Mouse (Mus musculus) cortical plate, adult 2 months (tissue): ENCODE measurements at regions not wholly inside any gene's neighbourhood (a gene's known extent, or its start where the extent isn't known, plus 50 kb on each side); places are given as distances from the start of the nearest gene placed in this dataset.

Experiments used
- H3K27ac ChIP-seq: fragments of 200-500 bp; 2 replicates; pipeline ENCODE4 v1.5.1; 2012; ENCODE audit warnings: low read length, control low read depth, inconsistent platforms; ENCODE audit not compliant: insufficient read depth
- H3K4me1 ChIP-seq: fragments of 200-500 bp; 2 replicates; pipeline ENCODE4 v1.6.1; 2011; ENCODE audit warnings: low read length; ENCODE audit not compliant: control insufficient read depth, insufficient read depth
- H3K4me3 ChIP-seq: fragments of 200-500 bp; 2 replicates; pipeline ENCODE4 v1.5.1; 2011; ENCODE audit warnings: mild to moderate bottlenecking, low read length, control low read depth; ENCODE audit not compliant: insufficient read depth
- CTCF ChIP-seq: fragments of 200-500 bp; IDR thresholded peaks from 2 replicates; pipeline ENCODE4 v1.5.1; 2011; ENCODE audit warnings: mild to moderate bottlenecking, control low read depth, low read length; ENCODE audit not compliant: insufficient read depth; ENCODE audit errors: extremely low read depth
- POLR2A ChIP-seq: fragments of 200-500 bp; IDR thresholded peaks from 2 replicates; pipeline ENCODE4 v1.6.1; 2011; ENCODE audit warnings: mild to moderate bottlenecking, low read length, control low read depth; ENCODE audit not compliant: insufficient read depth; ENCODE audit errors: extremely low read depth

GRCm38 (mm10) chr12:106851666-106852065, 636.8 kb upstream of the 3110018I06Rik start:
- Histone ChIP-seq H3K4me1 (no peaks in the 10 kb centered on the region), H3K4me3 (no peak overlapping the region)
- no peak for TF ChIP-seq POLR2A
- TF ChIP-seq CTCF: no peak

GRCm38 (mm10) chr12:106852736-106853135, 635.7 kb upstream of the 3110018I06Rik start:
- TF ChIP-seq CTCF: no peak
- no peak for TF ChIP-seq POLR2A
- Histone ChIP-seq H3K4me3 (no peak overlapping the region), H3K27ac (no peak overlapping the region), H3K4me1 (no peaks in the 10 kb centered on the region)

More at GRCm38 (mm10) chr12:106851666-106852065, 636.8 kb upstream of the 3110018I06Rik start:
- no peak overlapping the region for H3K27ac ChIP-seq

- TF ChIP-seq CTCF (no peak), POLR2A (no peak)
- Histone ChIP-seq H3K4me3 (no peak overlapping the region), H3K4me1 (no peaks in the 10 kb centered on the region), H3K27ac (no peak overlapping the region)
Observed at GRCm38 (mm10) chr12:106853711-106854240, 634.7 kb upstream of the 3110018I06Rik start.

- Histone ChIP-seq H3K4me3 (no peak overlapping the region), H3K27ac (no peak overlapping the region), H3K4me1 (no peaks in the 10 kb centered on the region)
- TF ChIP-seq CTCF: no peak
Observed at GRCm38 (mm10) chr12:106855520-106855919, 632.9 kb upstream of the 3110018I06Rik start.

- no peaks in the 10 kb centered on the region for H3K4me1 ChIP-seq
- H3K27ac ChIP-seq: 0 out of 2 replicates have a peak overlapping the region, but pooled peaks have one; percentile 15
- TF ChIP-seq POLR2A (no peak), CTCF (no peak)
- H3K4me3 ChIP-seq: no peak overlapping the region
Observed at GRCm38 (mm10) chr12:106861638-106862037, 626.8 kb upstream of the 3110018I06Rik start.

GRCm38 (mm10) chr12:106864076-106864475, 624.4 kb upstream of the 3110018I06Rik start:
- no peak overlapping the region for H3K4me3 ChIP-seq
- TF ChIP-seq CTCF: no peak
- TF ChIP-seq POLR2A: no peak
- no peak overlapping the region for H3K27ac ChIP-seq
- no peaks in the 10 kb centered on the region for H3K4me1 ChIP-seq

- no peak overlapping the region for H3K27ac ChIP-seq
- H3K4me3 ChIP-seq: no peak overlapping the region
- H3K4me1 ChIP-seq: no peaks in the 10 kb centered on the region
- no peak for TF ChIP-seq CTCF
- no peak for TF ChIP-seq POLR2A
Observed at GRCm38 (mm10) chr12:106868036-106868435, 620.4 kb upstream of the 3110018I06Rik start.

GRCm38 (mm10) chr12:106871481-106871880, 617.0 kb upstream of the 3110018I06Rik start:
- no peak overlapping the region for H3K27ac ChIP-seq
- TF ChIP-seq CTCF (no peak), POLR2A (no peak)
- H3K4me3 ChIP-seq: no peak overlapping the region
- no peaks in the 10 kb centered on the region for H3K4me1 ChIP-seq

GRCm38 (mm10) chr12:106872966-106873730, 615.3 kb upstream of the 3110018I06Rik start:
- no peaks in the 10 kb centered on the region for H3K4me1 ChIP-seq
- no peak overlapping the region for H3K27ac ChIP-seq
- no peak overlapping the region for H3K4me3 ChIP-seq
- TF ChIP-seq POLR2A (no peak), CTCF (no peak)

- H3K4me3 ChIP-seq: no peak overlapping the region
- H3K27ac ChIP-seq: no peak overlapping the region
- H3K4me1 ChIP-seq: peaks cover 2% of the 10 kb centered on the region
- no peak for TF ChIP-seq POLR2A
- TF ChIP-seq CTCF: no peak
Observed at GRCm38 (mm10) chr12:106890319-106890718, 598.1 kb upstream of the 3110018I06Rik start.
